Mouse (Mus musculus) liver, embryonic 11.5 days (tissue): ENCODE results near the gene Agbl3. TPM values are rescaled to one million over a fixed set of nuclear protein-coding genes. Genes with fewer than 3 reads are reported as not detected.

ENCODE experiments used
- polyA plus RNA-seq: library from polyadenylated mRNA; unstranded; fragments of >200 nt; fragmentation: Nextera tagmentation; extraction: Ambion mirVana; gene quantifications from 2 replicates; pipeline ENCODE4 v1.2.1, GENCODE M21; 2014

Gene Agbl3
- polyA plus RNA-seq, 1 experiment from 2014 or later, result 4.4 TPM

Other genes with a start within 250 kb of the Agbl3 start
- gene Cald1, start 181.9 kb upstream of the Agbl3 start, polyA plus RNA-seq, result 120 and 134 TPM in 2 replicates
- gene Tmem140, start 82.7 kb downstream of the Agbl3 start, polyA plus RNA-seq, result 2.7 and 3.2 TPM in 2 replicates
- gene Cyren, start 97.6 kb downstream of the Agbl3 start, polyA plus RNA-seq, result 20.1 and 20.5 TPM in 2 replicates
- 15.5 and 19.3 TPM in 2 replicates for gene Wdr91, start 130.4 kb downstream of the Agbl3 start, polyA plus RNA-seq
- not detected in 2 replicates for gene Stra8, start 139.7 kb downstream of the Agbl3 start, polyA plus RNA-seq
- gene Slc23a4, start 208.0 kb downstream of the Agbl3 start, polyA plus RNA-seq, result 0.71 and 0.86 TPM in 2 replicates